Mouse (Mus musculus): Measurements from ENCODE around the gene Gm14406. TPM values are rescaled to one million over a fixed set of nuclear protein-coding genes. Genes with fewer than 3 reads are reported as not detected.
"Not testable (repeated sequence)": the region's sequence is repeated elsewhere in the genome, so short reads cannot be mapped to it uniquely, and the experiment has no call there.

The Gm14406 gene
- 0.15 TPM in 1 of 2 replicates, not detected in the other for polyA plus RNA-seq (2015; fragmentation: Nextera tagmentation; extraction: Ambion mirVana)

- ATAC-seq (ENCODE audit: insufficient number of reproducible peaks, insufficient read depth, low FRiP score, low TSS enrichment, low read depth); H3K27ac ChIP-seq; H3K27me3 ChIP-seq; H3K9me3 ChIP-seq; H3K9ac ChIP-seq; H3K4me2 ChIP-seq; H3K4me1 ChIP-seq; H3K36me3 ChIP-seq; H3K4me3 ChIP-seq: not testable (repeated sequence)
- 85% methylated on average over 2 of the region's 2 CpGs for WGBS
Observed at GRCm38 (mm10) chr2:177577998-177578397, at the start of gene Gm14406. Gm14406 (minus strand) TSS chr2:177578210.

- not testable (repeated sequence) for H3K27me3 ChIP-seq; H3K4me2 ChIP-seq; H3K27ac ChIP-seq; H3K9ac ChIP-seq; H3K4me3 ChIP-seq; H3K4me1 ChIP-seq; H3K36me3 ChIP-seq; ATAC-seq (ENCODE audit: insufficient number of reproducible peaks, insufficient read depth, low FRiP score, low TSS enrichment, low read depth); H3K9me3 ChIP-seq
- WGBS, result 82% methylated on average over 1 of the region's 2 CpGs
Observed at GRCm38 (mm10) chr2:177575141-177575540, 2.9 kb downstream of the Gm14406 start.

GRCm38 (mm10) chr2:177559365-177559764, 18.6 kb downstream of the Gm14406 start:
- not testable (repeated sequence) for H3K4me1 ChIP-seq; H3K4me2 ChIP-seq; H3K9ac ChIP-seq; H3K27me3 ChIP-seq; H3K36me3 ChIP-seq; H3K4me3 ChIP-seq; H3K9me3 ChIP-seq; H3K27ac ChIP-seq; ATAC-seq (ENCODE audit: insufficient number of reproducible peaks, insufficient read depth, low FRiP score, low TSS enrichment, low read depth)
- 80% methylated on average over 4 of the region's 4 CpGs for WGBS

GRCm38 (mm10) chr2:177555261-177555660, 22.7 kb downstream of the Gm14406 start:
- H3K4me2 ChIP-seq; H3K27me3 ChIP-seq; H3K9me3 ChIP-seq; H3K9ac ChIP-seq; ATAC-seq (ENCODE audit: insufficient number of reproducible peaks, insufficient read depth, low FRiP score, low TSS enrichment, low read depth); H3K4me1 ChIP-seq; H3K27ac ChIP-seq; H3K4me3 ChIP-seq; H3K36me3 ChIP-seq: not testable (repeated sequence)
- WGBS, result 80% methylated on average over 1 of the region's 1 CpGs

- not testable (repeated sequence) for ATAC-seq (ENCODE audit: insufficient number of reproducible peaks, insufficient read depth, low FRiP score, low TSS enrichment, low read depth); H3K9ac ChIP-seq; H3K4me2 ChIP-seq; H3K4me3 ChIP-seq; H3K36me3 ChIP-seq; H3K27ac ChIP-seq; H3K4me1 ChIP-seq; H3K9me3 ChIP-seq; H3K27me3 ChIP-seq
- WGBS, result 79% methylated on average over 5 of the region's 5 CpGs
Observed at GRCm38 (mm10) chr2:177537717-177538116, 40.3 kb downstream of the Gm14406 start.

GRCm38 (mm10) chr2:177537141-177537540, 40.9 kb downstream of the Gm14406 start:
- not testable (repeated sequence) for H3K4me1 ChIP-seq; H3K4me3 ChIP-seq; ATAC-seq (ENCODE audit: insufficient number of reproducible peaks, insufficient read depth, low FRiP score, low TSS enrichment, low read depth); H3K4me2 ChIP-seq; H3K27ac ChIP-seq; H3K9me3 ChIP-seq; H3K9ac ChIP-seq; H3K36me3 ChIP-seq; H3K27me3 ChIP-seq
- WGBS, result 88% methylated on average over 2 of the region's 2 CpGs

GRCm38 (mm10) chr2:177535876-177536275, 42.1 kb downstream of the Gm14406 start:
- no peak overlapping the region for H3K4me3 ChIP-seq
- H3K4me2 ChIP-seq, result no peak overlapping the region
- 79% methylated on average over 9 of the region's 9 CpGs for WGBS
- no peak for ATAC-seq (ENCODE audit: insufficient number of reproducible peaks, insufficient read depth, low FRiP score, low TSS enrichment, low read depth)
- no peak overlapping the region for H3K9ac ChIP-seq
- H3K9me3 ChIP-seq, result no peaks in the 10 kb centered on the region
- H3K4me1 ChIP-seq, result no peaks in the 10 kb centered on the region
- H3K27ac ChIP-seq, result no peak overlapping the region
- no peaks in the 10 kb centered on the region for H3K36me3 ChIP-seq
- no peaks in the 10 kb centered on the region for H3K27me3 ChIP-seq

GRCm38 (mm10) chr2:177524171-177524570, 53.8 kb downstream of the Gm14406 start:
- ATAC-seq (ENCODE audit: insufficient number of reproducible peaks, insufficient read depth, low FRiP score, low TSS enrichment, low read depth), result not testable (repeated sequence)

GRCm38 (mm10) chr2:177523674-177524073, 54.3 kb downstream of the Gm14406 start:
- not testable (repeated sequence) for H3K4me3 ChIP-seq; H3K27ac ChIP-seq; H3K9ac ChIP-seq; H3K27me3 ChIP-seq; ATAC-seq (ENCODE audit: insufficient number of reproducible peaks, insufficient read depth, low FRiP score, low TSS enrichment, low read depth); H3K36me3 ChIP-seq; H3K4me1 ChIP-seq; H3K4me2 ChIP-seq; H3K9me3 ChIP-seq
- 87% methylated on average over 6 of the region's 6 CpGs for WGBS

More at GRCm38 (mm10) chr2:177524171-177524570, 53.8 kb downstream of the Gm14406 start:
- H3K27ac ChIP-seq, H3K36me3 ChIP-seq, H3K9me3 ChIP-seq, H3K9ac ChIP-seq, H3K4me2 ChIP-seq, H3K27me3 ChIP-seq, H3K4me3 ChIP-seq, H3K4me1 ChIP-seq: not testable (repeated sequence)
- WGBS, result 93% methylated on average over 16 of the region's 16 CpGs

- H3K4me2 ChIP-seq, result no peak overlapping the region
- ATAC-seq (ENCODE audit: insufficient number of reproducible peaks, insufficient read depth, low FRiP score, low TSS enrichment, low read depth), result no peak
- 90% methylated on average over 20 of the region's 20 CpGs for WGBS
- no peaks in the 10 kb centered on the region for H3K36me3 ChIP-seq
- no peak overlapping the region for H3K27ac ChIP-seq
- H3K9ac ChIP-seq, result no peak overlapping the region
- H3K4me3 ChIP-seq, result no peak overlapping the region
- H3K27me3 ChIP-seq, result no peaks in the 10 kb centered on the region
- peaks cover 6% of the 10 kb centered on the region for H3K9me3 ChIP-seq
- H3K4me1 ChIP-seq, result no peaks in the 10 kb centered on the region
Observed at GRCm38 (mm10) chr2:177523061-177523460, 54.9 kb downstream of the Gm14406 start.

GRCm38 (mm10) chr2:177520035-177520434, 58.0 kb downstream of the Gm14406 start:
- Histone ChIP-seq H3K27ac (no peak overlapping the region), H3K9ac (no peak overlapping the region), H3K27me3 (no peaks in the 10 kb centered on the region), H3K9me3 (peaks cover 6% of the 10 kb centered on the region), H3K4me2 (no peak overlapping the region), H3K4me1 (no peaks in the 10 kb centered on the region), H3K4me3 (no peak overlapping the region), H3K36me3 (no peaks in the 10 kb centered on the region)
- WGBS, result 77% methylated on average over 8 of the region's 8 CpGs
- no peak for ATAC-seq (ENCODE audit: insufficient number of reproducible peaks, insufficient read depth, low FRiP score, low TSS enrichment, low read depth)

Measured in embryonic facial prominence, embryonic 13.5 days (tissue).